Mouse (Mus musculus) effector memory CD4-positive, alpha-beta T cell, adult 7 months (primary cell): ENCODE data around the gene Wdr86. TPM values are rescaled to one million over a fixed set of nuclear protein-coding genes. Genes with fewer than 3 reads are reported as not detected.

Experiments
- polyA plus RNA-seq: library from polyadenylated mRNA; unstranded; fragments of 100-300 nt; shearing (Covaris generic); gene quantifications from one replicate; pipeline ENCODE4 v1.2.1, GENCODE M21; 2017

Wdr86 gene
- not detected for polyA plus RNA-seq

DNA sequence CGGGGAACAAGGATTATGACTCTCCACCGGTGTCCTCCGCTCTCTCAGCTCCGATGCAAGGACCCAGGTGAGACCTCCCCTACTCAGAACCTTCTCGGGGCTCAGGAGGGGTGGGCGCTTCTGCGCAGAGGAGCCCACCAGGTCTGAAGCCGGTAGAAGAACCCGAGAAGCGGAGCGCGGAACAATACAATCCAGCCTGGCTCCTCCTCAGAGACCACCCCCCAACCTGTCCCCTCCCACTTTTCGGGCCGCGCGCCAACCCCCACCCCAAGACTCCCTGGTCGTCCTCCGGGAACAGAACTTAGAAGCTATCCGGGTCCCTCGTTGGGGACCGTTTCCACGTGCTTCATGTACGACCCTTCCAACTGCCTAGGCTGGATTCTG is at the start of gene Wdr86:
TSS of gene Wdr86 (minus strand) at position 240 of the 384 bp plus-strand sequence.

DNA sequence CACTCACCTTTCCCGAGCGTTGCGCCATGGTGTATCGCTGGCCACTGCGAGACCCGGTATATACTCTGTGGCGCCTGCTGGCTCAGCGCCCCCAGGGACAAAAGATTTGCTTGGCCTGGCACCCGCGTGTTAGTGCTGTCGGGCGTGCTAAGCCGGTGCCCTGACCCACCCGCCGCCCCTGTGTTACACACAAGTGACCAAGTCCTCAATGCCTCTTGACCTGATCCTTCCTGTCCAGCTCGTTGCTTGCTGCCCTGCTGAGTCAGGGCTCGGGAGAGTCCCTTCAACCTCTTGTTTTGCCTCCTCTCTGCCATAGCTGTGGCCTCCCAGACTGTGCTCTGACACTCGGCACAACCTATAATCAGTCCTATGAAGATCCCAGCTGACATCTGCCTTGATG is 27.3 kb upstream of the Wdr86 start, which contains the start of gene Crygn:
TSS of gene Crygn (minus strand) at position 193 of the 400 bp plus-strand sequence.

DNA sequence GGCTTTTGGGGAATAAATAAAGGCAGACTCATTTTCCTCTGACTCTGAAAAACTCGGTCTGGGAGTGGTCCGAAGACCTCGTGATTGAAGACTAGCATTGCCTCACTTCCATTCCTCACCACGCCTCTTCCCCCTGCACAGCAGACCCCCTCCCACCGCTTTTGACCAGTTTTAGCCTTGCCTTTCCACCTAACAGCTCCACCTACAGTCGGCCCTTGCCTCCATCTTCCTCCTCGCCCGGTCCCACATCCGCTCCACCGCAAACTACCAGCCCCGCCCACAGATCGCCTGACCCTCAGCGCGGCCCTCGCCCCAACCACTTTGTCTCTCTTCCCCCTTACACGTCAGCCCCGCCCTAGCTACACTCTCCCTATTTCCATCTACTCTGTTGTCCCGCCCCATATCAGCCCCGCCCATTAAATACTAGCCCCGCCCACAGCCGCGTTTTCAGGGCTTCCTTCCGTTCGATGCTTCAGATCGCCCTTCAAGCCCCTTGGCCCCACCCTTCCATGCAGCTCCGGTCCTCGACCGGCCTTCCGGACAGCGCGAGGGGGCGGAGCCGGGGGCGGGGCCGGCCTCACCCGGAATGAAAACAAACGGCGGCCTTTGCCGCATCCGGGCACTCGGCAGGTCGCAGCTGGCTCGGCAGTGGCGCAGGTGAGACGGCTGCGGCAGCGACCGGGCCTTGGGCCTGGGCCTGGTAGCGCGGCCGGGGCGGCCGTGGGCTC is 45.0 kb downstream of the Wdr86 start, which contains the start of gene Nub1:
TSS of gene Nub1 (plus strand) at position 167 of the 728 bp plus-strand sequence.

Other genes starting within 250 kb of the Wdr86 start
- gene Gbx1, start 203.5 kb downstream of the Wdr86 start, polyA plus RNA-seq, result not detected
- not detected for gene Asb10, start 189.7 kb downstream of the Wdr86 start, polyA plus RNA-seq
- not detected for gene 4931409K22Rik, start 173.9 kb downstream of the Wdr86 start, polyA plus RNA-seq
- gene Abcf2, start 153.3 kb downstream of the Wdr86 start, polyA plus RNA-seq, result 58.7 TPM
- gene Chpf2, start 144.0 kb downstream of the Wdr86 start, polyA plus RNA-seq, result 24.2 TPM
- 0.83 TPM for gene Smarcd3, start 106.3 kb downstream of the Wdr86 start, polyA plus RNA-seq
- gene Nub1, start 45.2 kb downstream of the Wdr86 start, polyA plus RNA-seq, result 103 TPM
- gene Crygn, start 27.3 kb upstream of the Wdr86 start, polyA plus RNA-seq, result not detected
- 262 TPM for gene Rheb, start 111.9 kb upstream of the Wdr86 start, polyA plus RNA-seq